Mouse (Mus musculus): ENCODE data around the gene Whamm. TPM values are rescaled to one million over a fixed set of nuclear protein-coding genes. Genes with fewer than 3 reads are reported as not detected.
A peak's percentile ranks its signal among the peaks of the same experiment; 100 is the strongest.

The Whamm gene
- total RNA-seq, 2 experiments from 2014 or later, result 20.4 to 21.2 TPM

- DNase-seq, result no peak
These were observed 26.6 kb downstream of the Whamm start for GRCm38 (mm10) chr7:81597660-81598059.

DNA sequence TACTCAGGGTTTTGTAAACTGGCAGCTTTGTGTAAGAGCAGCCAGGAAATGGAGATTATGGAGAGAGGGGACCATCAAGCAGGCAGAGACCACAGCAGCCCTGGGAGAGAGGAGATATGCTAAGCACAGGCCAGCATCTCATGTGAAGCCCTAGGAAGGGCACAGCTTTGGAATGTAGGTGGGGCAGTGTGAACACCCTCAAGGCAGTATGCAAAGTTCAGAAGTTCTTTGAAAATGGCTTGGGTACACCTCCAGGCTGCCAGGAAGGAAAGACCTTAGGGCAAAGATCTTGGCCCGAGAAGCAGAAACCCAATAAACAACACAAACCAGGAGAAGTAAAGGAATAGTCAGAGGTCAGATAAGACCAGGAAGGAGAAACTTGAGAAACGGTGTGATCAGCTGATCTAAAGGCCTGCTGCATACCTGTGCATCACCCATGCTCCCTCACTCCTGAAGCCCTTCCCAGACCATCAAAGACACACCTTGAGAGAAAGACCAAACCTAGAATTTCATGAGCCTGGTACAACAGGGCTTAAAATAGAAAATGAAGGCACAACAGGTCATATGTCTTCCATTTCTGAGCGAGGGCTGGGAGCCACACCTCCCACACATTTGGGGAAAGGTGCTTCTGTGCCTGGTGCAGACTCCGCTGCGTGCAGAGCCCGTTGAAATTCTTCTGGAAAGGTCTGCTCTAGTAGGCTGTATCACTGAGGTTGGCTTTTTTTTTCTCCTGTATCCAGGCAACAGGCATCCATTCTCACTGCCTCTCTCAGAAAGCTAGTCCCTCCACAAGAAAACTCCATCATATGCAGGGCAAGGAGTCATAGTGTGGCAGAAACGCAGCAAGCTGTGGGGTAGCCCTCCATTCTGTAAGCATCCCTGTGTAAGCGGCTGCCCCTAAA is 28.6 kb downstream of the Whamm start:
- no peak for DNase-seq

- DNase-seq, result no peak
These were observed 33.9 kb downstream of the Whamm start for GRCm38 (mm10) chr7:81604991-81605390.

DNA sequence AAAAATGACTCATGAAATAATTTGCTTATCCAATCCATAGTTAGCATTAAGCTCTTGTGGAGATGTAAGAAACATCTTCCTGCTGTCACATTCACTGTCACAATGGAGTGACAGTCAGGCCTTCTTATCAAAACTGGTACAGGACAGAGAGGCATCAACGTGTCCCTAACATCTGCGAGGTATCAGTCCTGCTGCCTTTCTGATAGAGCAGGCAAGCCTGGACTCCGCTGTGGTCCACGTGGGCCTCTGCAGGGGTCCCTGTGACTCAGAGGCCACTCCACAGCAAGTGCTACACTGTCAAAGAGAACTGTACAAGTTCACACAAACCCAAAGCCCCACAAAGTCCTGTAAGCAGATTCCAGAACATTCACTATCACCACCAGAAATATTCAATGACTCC is 34.4 kb downstream of the Whamm start:
- DNase-seq, result no peak

GRCm38 (mm10) chr7:81606452-81606851 is 35.4 kb downstream of the Whamm start:
- DNase-seq, result no peak

DNA sequence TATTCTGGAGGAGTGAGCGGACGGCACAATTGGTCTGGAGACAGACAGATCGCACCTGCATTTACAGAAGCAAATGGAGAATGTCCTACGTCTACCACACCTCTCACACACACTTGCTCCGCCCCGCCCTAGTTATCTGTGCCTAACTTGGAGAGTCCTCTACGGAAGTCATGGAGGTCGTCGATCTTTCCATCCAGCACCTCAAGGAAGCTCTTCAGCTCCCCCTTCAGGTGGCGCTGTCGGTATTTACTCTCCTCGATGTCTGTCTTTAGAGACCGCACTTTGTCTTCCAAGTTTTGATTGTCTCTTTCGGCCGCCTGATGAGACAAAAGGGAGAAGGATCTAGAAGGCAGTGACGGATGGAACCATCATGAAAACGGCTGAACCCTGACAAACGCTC is 39.1 kb downstream of the Whamm start:
- DNase-seq, result peak; percentile 25 to 50

DNA sequence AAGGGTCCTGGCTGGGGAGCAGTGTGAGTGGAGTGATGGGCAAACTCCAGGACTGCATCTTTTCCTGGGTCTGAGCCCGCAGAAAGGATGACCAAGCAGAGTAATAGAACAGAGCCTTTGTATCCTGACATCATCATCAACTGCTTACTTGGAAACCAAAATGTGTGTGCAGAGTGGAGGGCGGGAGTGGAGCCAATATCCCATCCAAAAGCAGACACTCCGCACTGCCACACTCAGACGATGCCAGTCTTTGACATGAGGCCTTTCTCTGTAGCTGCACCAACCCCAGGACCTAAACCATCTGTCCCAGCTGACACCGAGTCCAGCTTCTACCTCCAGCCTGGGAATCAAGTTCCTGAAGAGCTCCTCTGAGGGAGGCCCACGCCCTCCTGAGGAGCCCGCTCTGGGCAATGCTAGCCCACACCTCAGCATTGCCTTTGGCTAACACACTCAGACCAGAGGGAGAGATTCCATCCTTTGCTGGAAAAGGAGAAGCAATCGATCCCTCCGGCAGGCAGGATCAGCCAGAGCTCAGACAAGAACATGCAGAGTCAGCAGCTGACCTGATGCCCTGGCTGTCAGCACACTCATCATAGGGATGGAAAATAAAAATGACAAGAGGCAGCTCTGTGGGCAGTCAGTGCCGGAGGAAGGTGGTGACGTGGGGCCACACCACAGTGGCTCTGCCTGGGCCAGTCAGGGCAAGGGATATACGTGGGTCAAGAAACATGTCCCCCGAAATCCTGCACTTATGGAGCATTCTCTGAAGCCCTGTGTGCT is 42.0 kb downstream of the Whamm start:
- peak in 1 of 2 experiments; percentile 18 for DNase-seq

GRCm38 (mm10) chr7:81615031-81615430 is 44.0 kb downstream of the Whamm start:
- DNase-seq, result no peak

DNA sequence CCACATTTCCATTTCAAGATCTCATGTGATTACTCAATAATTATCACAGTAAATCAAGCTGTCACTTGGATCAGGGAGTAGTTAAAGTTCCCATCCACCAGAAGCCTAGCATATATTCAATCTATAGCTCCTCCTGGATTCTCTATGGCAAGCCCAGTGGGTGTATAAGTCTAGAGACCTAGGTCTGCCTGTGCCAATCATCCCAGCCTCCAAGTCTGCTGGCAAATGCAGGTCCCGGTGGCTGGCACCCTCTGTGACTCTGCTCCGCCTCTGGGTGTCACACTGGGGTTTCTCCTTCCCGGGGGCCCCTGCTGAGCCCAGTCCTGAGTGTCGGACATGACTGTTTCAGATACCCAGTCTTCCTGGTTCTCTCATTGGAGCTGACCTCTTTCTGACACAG is 51.7 kb downstream of the Whamm start:
- DNase-seq, result no peak

GRCm38 (mm10) chr7:81623767-81624166 is 52.7 kb downstream of the Whamm start:
- DNase-seq, result no peak

DNA sequence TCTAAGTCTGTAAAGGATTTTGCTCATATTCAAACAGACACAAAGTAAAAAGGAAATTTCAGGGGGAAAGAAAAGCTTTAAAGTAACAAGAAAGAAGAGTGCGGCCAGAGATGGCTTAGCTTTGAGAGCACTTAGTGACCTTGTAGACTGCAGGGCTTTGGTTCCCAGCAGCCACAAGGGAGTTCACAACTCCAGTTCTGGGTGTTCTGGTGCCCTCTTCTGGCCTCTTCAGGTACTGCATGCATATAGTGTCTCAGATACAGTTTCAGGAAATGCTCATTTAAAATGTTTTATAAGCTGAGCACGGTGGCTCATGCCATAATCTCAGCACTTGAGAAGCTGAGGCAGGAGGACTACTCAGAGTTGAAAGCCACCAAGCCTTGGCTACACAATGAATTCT is 55.4 kb downstream of the Whamm start:
- no peak for DNase-seq

GRCm38 (mm10) chr7:81631261-81631660 is 60.2 kb downstream of the Whamm start:
- no peak for DNase-seq

DNA sequence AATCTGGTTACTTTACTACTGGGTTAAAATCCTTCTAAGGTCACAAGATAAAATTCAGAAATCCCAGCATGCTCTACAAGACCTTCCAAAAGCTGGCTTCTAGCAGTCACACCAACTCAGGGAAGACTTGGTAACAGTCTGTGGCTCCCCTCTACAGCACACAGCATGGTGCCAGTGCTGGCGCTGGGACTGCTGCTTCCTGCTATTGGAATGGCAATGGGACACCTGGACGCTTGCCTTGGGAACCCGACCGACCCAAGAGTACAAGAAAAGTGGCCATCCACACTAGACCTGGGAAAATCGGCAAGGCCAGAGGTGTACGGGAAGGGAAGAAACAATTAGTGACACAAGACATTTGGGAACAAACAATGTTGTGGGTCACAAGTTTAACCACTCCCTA is 61.5 kb downstream of the Whamm start:
- DNase-seq, result no peak

GRCm38 (mm10) chr7:81641101-81641500 is 70.0 kb downstream of the Whamm start:
- peak; percentile 1 to 30 for DNase-seq

DNA sequence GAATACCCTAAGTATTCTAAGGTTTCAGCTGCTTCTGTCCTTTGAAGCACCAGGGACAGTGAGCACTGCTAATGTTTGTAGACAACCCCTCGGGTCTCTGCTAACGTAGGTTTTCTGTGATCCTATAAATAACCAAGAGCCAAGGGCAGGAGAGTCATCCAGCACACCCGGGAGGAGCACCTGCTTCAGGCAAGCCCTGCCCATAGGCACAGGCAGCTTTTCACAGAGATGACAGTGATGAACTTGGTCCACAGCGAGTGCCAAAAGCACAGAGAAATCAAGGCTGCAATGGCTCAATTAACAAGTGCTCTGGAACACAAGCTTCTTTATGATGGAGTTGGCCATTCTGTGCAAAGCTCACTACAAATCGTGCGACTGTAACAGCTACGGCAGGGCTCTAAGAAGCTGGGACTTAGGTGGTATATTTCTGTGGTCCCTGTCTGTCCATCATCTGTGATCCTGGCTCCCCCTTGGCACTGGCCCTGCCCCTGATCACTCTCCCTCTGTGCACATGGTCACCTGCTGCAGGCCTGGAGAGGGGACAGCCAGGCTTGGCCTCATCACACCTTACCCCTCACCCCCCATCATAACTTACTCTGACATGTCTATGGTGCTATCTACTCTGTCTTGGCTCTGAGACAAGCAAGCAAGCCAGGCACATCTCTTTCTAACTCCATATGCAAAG is 73.6 kb downstream of the Whamm start:
- DNase-seq, result no peak

Other genes starting within 250 kb of the Whamm start
- 1,000 to 10,000 TPM; 1,209 to 1,218 TPM for gene Rps17, start 226.0 kb upstream of the Whamm start, total RNA-seq (2021)
- 10 to 100 TPM; 17.8 to 37.6 TPM for gene Cpeb1, start 115.8 kb upstream of the Whamm start, total RNA-seq (2021)
- 10 to 100 TPM in 1 of 2 experiments, 1 to 10 TPM in 1; 7.2 to 11.0 TPM for gene Ap3b2, start 77.3 kb upstream of the Whamm start, total RNA-seq (2021)
- gene BC048679, start 73.0 kb upstream of the Whamm start, total RNA-seq (2021), result not detected
- gene Fsd2, start 4.3 kb upstream of the Whamm start, total RNA-seq (2021), result 1 to 10 TPM in 1 of 2 experiments, under 1 TPM in 1; 0.95 to 1.3 TPM
- 1 to 10 TPM; 2.3 to 5.1 TPM for gene Homer2, start 136.3 kb downstream of the Whamm start, total RNA-seq (2021)
- 10 to 100 TPM; 38.7 to 57.4 TPM for gene Ramac, start 191.7 kb downstream of the Whamm start, total RNA-seq (2021)
- 10 to 100 TPM; 30.9 to 41.0 TPM for gene 3110040N11Rik, start 218.2 kb downstream of the Whamm start, total RNA-seq (2021)

All from adrenal gland, postnatal 36 days (tissue).